Mouse (Mus musculus): ENCODE measurements at regions not wholly inside any gene's neighbourhood (a gene's known extent, or its start where the extent isn't known, plus 50 kb on each side); places are given as distances from the start of the nearest gene placed in this dataset.

- no peak for ATAC-seq (ENCODE audit: poor library complexity, severe bottlenecking)
Measured at GRCm38 (mm10) chr15:25305801-25306200, 107.8 kb downstream of the Basp1 start.

DNA sequence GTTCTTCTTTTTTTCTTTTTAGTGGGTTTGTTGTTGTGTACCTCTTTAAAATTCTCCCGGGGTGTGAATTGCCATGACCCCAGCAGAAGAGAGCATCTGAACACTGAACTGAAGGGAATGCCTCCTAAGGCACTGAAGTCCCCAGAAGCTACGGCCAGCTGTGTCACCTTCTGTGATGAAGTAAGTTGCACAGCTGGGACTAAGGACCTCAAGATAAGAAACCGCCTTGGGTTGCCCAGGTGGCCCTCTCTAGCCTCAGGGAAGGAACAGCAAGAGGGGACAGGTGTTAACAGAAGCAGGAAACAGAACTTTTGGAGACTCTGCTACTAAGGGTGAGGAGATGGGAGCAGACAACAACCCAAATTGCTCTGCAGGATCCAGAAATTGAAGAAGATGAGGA lies 110.2 kb downstream of the Basp1 start:
- no peak for ATAC-seq (ENCODE audit: poor library complexity, severe bottlenecking)

GRCm38 (mm10) chr15:25302671-25303294 lies 110.8 kb downstream of the Basp1 start:
- ATAC-seq (ENCODE audit: poor library complexity, severe bottlenecking), result peak; percentile 74

GRCm38 (mm10) chr15:25301810-25302209 lies 111.8 kb downstream of the Basp1 start:
- ATAC-seq (ENCODE audit: poor library complexity, severe bottlenecking), result peak; percentile 81

DNA sequence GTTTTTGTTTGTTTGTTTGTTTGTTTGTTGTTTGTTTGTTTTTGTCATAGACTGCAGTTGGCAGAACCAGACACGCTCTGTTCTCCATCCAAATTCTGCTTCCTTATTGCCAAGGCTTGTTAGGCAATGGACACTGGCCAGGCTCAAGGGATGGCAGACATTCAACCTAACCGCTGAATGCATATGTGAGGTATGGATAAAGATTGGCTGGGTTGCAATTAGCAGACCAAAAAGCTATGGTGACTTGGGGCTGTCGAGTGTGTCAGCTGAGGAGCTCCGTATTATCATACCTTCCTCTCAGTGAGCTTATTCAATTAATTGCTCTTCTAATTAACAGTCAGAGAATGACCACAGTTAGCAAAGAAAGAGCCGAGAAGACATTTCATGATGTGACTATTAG lies 116.3 kb downstream of the Basp1 start:
- no peak for ATAC-seq (ENCODE audit: poor library complexity, severe bottlenecking)

GRCm38 (mm10) chr15:25296714-25297113 lies 116.8 kb downstream of the Basp1 start:
- no peak for ATAC-seq (ENCODE audit: poor library complexity, severe bottlenecking)

GRCm38 (mm10) chr15:25295753-25296152 lies 117.8 kb downstream of the Basp1 start:
- ATAC-seq (ENCODE audit: poor library complexity, severe bottlenecking), result no peak

GRCm38 (mm10) chr15:25291231-25291691 lies 122.3 kb downstream of the Basp1 start:
- ATAC-seq (ENCODE audit: poor library complexity, severe bottlenecking), result no peak

- ATAC-seq (ENCODE audit: poor library complexity, severe bottlenecking), result peak; percentile 91
Measured at GRCm38 (mm10) chr15:25287850-25288249, 125.7 kb downstream of the Basp1 start.

DNA sequence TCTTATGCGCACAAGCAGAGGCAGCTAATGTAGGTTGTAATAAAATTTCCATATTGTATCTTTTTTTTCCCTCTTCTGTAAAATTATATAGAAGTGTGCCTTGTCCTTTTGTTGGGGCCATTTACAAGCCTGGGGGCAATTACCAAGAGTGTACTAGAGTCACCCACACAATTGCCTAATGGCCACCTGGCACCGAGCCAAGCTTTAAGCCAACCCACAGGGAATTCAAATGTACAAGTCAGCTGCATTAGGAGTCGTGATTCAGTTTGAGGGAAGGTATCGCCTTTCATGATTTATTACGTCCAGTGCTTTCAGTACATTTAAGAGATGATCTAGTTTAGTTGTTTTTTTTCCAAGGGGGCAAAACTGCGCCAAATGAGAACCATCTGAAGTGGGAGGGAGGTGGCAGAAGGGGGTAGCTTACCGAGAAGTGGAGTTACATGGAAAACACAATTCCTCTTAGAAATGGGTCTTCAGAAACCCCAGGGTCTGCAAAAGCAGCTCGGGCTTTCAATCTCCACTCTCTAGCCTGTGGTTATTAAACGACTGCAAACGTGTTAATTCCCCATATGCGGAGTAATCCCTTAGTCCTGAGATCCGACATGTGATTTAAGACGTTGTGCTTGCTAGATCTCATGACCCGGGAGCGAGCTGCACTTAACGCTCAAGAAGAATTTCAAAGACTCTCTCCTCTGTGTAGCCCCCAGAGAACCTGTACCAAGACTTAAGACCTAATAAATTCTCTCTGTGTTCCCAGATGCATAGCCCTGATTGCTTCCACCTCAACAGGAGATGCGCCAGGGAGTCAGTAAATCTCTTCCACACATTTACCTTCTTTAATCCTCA lies 129.0 kb downstream of the Basp1 start:
- ATAC-seq (ENCODE audit: poor library complexity, severe bottlenecking), result no peak

DNA sequence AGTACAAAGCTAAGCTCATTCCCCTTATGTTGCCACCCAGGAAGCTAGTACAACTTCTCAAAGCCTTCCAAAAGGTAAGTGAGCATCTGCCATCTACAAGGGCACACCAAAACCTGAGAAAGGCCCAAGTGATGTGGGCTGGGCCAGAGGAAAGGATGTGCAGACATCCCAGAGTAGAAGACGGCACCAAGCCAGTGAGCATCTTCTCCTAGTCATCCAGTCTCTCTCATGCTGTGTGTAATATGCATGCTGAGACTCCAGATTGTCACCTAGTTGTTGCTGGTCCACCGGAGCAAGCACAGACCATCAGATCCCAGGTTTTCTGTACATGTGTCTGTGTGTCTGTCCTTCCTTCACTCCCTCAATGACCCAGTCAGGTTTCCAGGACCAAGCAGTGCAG lies 129.9 kb downstream of the Basp1 start:
- ATAC-seq (ENCODE audit: poor library complexity, severe bottlenecking), result no peak

- ATAC-seq (ENCODE audit: poor library complexity, severe bottlenecking), result peak; percentile 92
Measured at GRCm38 (mm10) chr15:25282346-25282745, 131.2 kb downstream of the Basp1 start.

- peak; percentile 69 for ATAC-seq (ENCODE audit: poor library complexity, severe bottlenecking)
Measured at GRCm38 (mm10) chr15:25281942-25282341, 131.6 kb downstream of the Basp1 start.

GRCm38 (mm10) chr15:25278317-25279156 lies 135.0 kb downstream of the Basp1 start:
- ATAC-seq (ENCODE audit: poor library complexity, severe bottlenecking), result no peak

GRCm38 (mm10) chr15:25276227-25276626 lies 137.3 kb downstream of the Basp1 start:
- ATAC-seq (ENCODE audit: poor library complexity, severe bottlenecking), result no peak

DNA sequence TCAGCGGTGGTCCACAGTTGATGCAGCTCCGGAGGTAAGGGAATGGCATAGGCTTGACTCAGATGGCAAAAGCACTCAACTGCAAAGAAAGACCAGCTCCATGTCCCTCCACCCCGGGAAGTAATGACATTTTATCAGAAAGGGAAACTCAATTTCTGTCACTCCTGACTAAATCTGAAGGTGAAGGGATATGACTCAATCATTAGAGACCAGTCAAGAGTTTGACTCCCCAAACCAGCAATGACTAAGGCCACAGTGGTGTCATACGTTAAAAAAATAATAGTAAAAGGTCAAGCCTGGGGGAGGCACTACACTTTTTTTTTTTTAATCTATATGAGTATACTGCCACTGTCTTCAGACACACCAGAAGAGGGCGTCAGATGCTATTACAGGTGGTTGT lies 141.7 kb downstream of the Basp1 start:
- ATAC-seq (ENCODE audit: poor library complexity, severe bottlenecking), result no peak

GRCm38 (mm10) chr15:25270349-25270748 lies 143.2 kb downstream of the Basp1 start:
- ATAC-seq (ENCODE audit: poor library complexity, severe bottlenecking), result no peak

GRCm38 (mm10) chr15:25269345-25269996 lies 144.1 kb downstream of the Basp1 start:
- ATAC-seq (ENCODE audit: poor library complexity, severe bottlenecking), result peak; percentile 89

DNA sequence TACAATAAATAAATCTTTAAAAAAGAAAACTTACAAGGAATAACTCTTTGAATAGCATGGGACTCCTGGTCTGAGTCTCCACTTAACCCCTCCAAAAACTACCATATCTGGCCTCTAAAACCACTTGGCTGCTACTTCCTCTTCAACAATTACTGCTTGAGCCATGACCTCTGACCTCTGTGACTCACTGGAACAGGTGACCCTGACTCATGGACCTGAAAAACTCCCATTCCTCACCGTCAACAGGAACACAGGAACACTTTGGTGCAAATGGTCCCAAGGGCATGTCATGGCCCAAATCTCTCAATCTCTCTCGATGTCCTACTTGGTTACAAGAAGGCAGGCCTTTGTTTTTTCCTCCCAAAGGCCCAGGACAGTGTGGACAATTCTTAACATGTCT lies 145.1 kb downstream of the Basp1 start:
- ATAC-seq (ENCODE audit: poor library complexity, severe bottlenecking), result peak; percentile 25; the same call in 1 of the 2 replicates

DNA sequence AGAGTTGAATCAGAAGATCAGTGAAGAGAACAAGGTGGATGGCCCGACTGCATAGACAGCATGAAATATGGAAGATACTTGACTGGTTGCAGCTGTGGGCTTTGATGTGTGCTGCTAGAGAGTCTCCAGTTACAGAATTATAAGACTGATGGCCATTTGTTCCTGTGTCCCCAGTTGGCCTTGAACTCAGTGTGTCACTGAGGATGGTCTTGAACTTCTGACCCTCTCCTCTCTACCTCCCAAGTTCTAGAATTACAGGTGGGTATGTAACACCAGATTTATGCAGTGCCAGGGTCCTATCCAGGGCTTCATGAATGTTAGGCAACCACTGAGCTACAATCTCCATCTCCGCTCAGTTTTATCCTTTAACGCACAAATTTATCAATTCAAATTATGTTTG lies 146.1 kb downstream of the Basp1 start:
- no peak for ATAC-seq (ENCODE audit: poor library complexity, severe bottlenecking)
